Mouse (Mus musculus): ENCODE measurements around the gene Taf6. TPM values are rescaled to one million over a fixed set of nuclear protein-coding genes. Genes with fewer than 3 reads are reported as not detected.

Gene Taf6
- polyA plus RNA-seq, 1 experiment from 2014 or later, result 74.9 TPM

GRCm38 (mm10) chr5:138160842-138161665, 26.2 kb downstream of the Taf6 start, which contains the start of gene Cops6:
Gene Cops6, plus strand, starts transcription at chr5:138161071.
- peaks cover 13% of the 10 kb centered on the region for H3K36me3 ChIP-seq (ENCODE audit: control insufficient read depth, insufficient read depth, low read length)
- ATAC-seq (ENCODE audit: insufficient read depth, low FRiP score), result peak; percentile 96
- peak within 1 kb of the TSS; percentile 26 for H3K27ac ChIP-seq (ENCODE audit: low read length)
- peak within 1 kb of the TSS; percentile 77 for H3K4me2 ChIP-seq (ENCODE audit: low read depth, low read length)
- H3K4me3 ChIP-seq (replicated peaks; ENCODE audit: low read length), result peak within 1 kb of the TSS; percentile 74
- H3K4me1 ChIP-seq (ENCODE audit: control insufficient read depth, insufficient read depth, low read length), result peaks cover 11% of the 10 kb centered on the region; the same call in 1 of the 2 replicates
- H3K9ac ChIP-seq (ENCODE audit: low read length), result peak within 1 kb of the TSS; percentile 82
- under 1% methylated on average over 42 of the region's 42 CpGs for WGBS
- no peaks in the 10 kb centered on the region for H3K9me3 ChIP-seq (replicated peaks; ENCODE audit: control insufficient read depth, low read length)
- H3K27me3 ChIP-seq (ENCODE audit: control insufficient read depth, insufficient read depth, low read length), result no peaks in the 10 kb centered on the region

GRCm38 (mm10) chr5:138160224-138160762, 27.0 kb downstream of the Taf6 start:
- H3K27ac ChIP-seq (ENCODE audit: low read length), result no peak overlapping the region
- H3K4me1 ChIP-seq (ENCODE audit: control insufficient read depth, insufficient read depth, low read length), result peaks cover 11% of the 10 kb centered on the region; the same call in 1 of the 2 replicates
- peak overlapping the region; percentile 74 for H3K4me3 ChIP-seq (replicated peaks; ENCODE audit: low read length)
- ATAC-seq (ENCODE audit: insufficient read depth, low FRiP score), result no peak
- H3K9ac ChIP-seq (ENCODE audit: low read length), result peak overlapping the region; percentile 82
- peak overlapping the region; percentile 55 for H3K4me2 ChIP-seq (ENCODE audit: low read depth, low read length)
- H3K9me3 ChIP-seq (replicated peaks; ENCODE audit: control insufficient read depth, low read length), result no peaks in the 10 kb centered on the region
- no peaks in the 10 kb centered on the region for H3K27me3 ChIP-seq (ENCODE audit: control insufficient read depth, insufficient read depth, low read length)
- WGBS, result 62% methylated on average over 7 of the region's 7 CpGs
- H3K36me3 ChIP-seq (ENCODE audit: control insufficient read depth, insufficient read depth, low read length), result peaks cover 6% of the 10 kb centered on the region

GRCm38 (mm10) chr5:138155443-138155976, 31.7 kb downstream of the Taf6 start, which contains the start of gene Zfp113:
Gene Zfp113, minus strand, starts transcription at chr5:138155744.
- WGBS, result under 1% methylated on average over 31 of the region's 31 CpGs

GRCm38 (mm10) chr5:138154390-138154789, 32.9 kb downstream of the Taf6 start:
- H3K9ac ChIP-seq (ENCODE audit: low read length), result peak overlapping the region; percentile 89; the same call in 1 of the 2 replicates
- ATAC-seq (ENCODE audit: insufficient read depth, low FRiP score), result no peak
- H3K27ac ChIP-seq (ENCODE audit: low read length), result no peak overlapping the region
- peak overlapping the region; percentile 74 for H3K4me3 ChIP-seq (replicated peaks; ENCODE audit: low read length)
- H3K4me2 ChIP-seq (ENCODE audit: low read depth, low read length), result peak overlapping the region; percentile 77
- peaks cover 12% of the 10 kb centered on the region; the same call in 1 of the 2 replicates for H3K36me3 ChIP-seq (ENCODE audit: control insufficient read depth, insufficient read depth, low read length)
- WGBS, result 62% methylated on average over 3 of the region's 3 CpGs
- H3K9me3 ChIP-seq (replicated peaks; ENCODE audit: control insufficient read depth, low read length), result no peaks in the 10 kb centered on the region
- no peaks in the 10 kb centered on the region; the same call in 1 of the 2 replicates for H3K4me1 ChIP-seq (ENCODE audit: control insufficient read depth, insufficient read depth, low read length)
- no peaks in the 10 kb centered on the region for H3K27me3 ChIP-seq (ENCODE audit: control insufficient read depth, insufficient read depth, low read length)

More at GRCm38 (mm10) chr5:138155443-138155976, 31.7 kb downstream of the Taf6 start, which contains the start of gene Zfp113:
- Histone ChIP-seq H3K4me3 (replicated peaks; ENCODE audit: low read length) (peak within 1 kb of the TSS; percentile 74), H3K4me2 (ENCODE audit: low read depth, low read length) (peak within 1 kb of the TSS; percentile 77), H3K4me1 (ENCODE audit: control insufficient read depth, insufficient read depth, low read length) (no peaks in the 10 kb centered on the region; the same call in 1 of the 2 replicates), H3K9me3 (replicated peaks; ENCODE audit: control insufficient read depth, low read length) (no peaks in the 10 kb centered on the region), H3K36me3 (ENCODE audit: control insufficient read depth, insufficient read depth, low read length) (peaks cover 9% of the 10 kb centered on the region; the same call in 1 of the 2 replicates), H3K9ac (ENCODE audit: low read length) (peak within 1 kb of the TSS; percentile 89), H3K27ac (ENCODE audit: low read length) (peak within 1 kb of the TSS; percentile 90), H3K27me3 (ENCODE audit: control insufficient read depth, insufficient read depth, low read length) (no peaks in the 10 kb centered on the region)
- ATAC-seq (ENCODE audit: insufficient read depth, low FRiP score), result peak; percentile 97

GRCm38 (mm10) chr5:138138585-138138984, 48.7 kb downstream of the Taf6 start:
- H3K36me3 ChIP-seq (ENCODE audit: control insufficient read depth, insufficient read depth, low read length), result no peaks in the 10 kb centered on the region; the same call in 1 of the 2 replicates
- H3K27ac ChIP-seq (ENCODE audit: low read length), result no peak overlapping the region
- H3K4me1 ChIP-seq (ENCODE audit: control insufficient read depth, insufficient read depth, low read length), result no peaks in the 10 kb centered on the region
- ATAC-seq (ENCODE audit: insufficient read depth, low FRiP score), result no peak
- no peaks in the 10 kb centered on the region for H3K9me3 ChIP-seq (replicated peaks; ENCODE audit: control insufficient read depth, low read length)
- H3K27me3 ChIP-seq (ENCODE audit: control insufficient read depth, insufficient read depth, low read length), result no peaks in the 10 kb centered on the region
- H3K9ac ChIP-seq (ENCODE audit: low read length), result no peak overlapping the region
- H3K4me2 ChIP-seq (ENCODE audit: low read depth, low read length), result no peak overlapping the region
- H3K4me3 ChIP-seq (replicated peaks; ENCODE audit: low read length), result no peak overlapping the region
- 77% methylated on average over 4 of the region's 4 CpGs for WGBS

GRCm38 (mm10) chr5:138137935-138138549, 49.2 kb downstream of the Taf6 start:
- H3K4me1 ChIP-seq (ENCODE audit: control insufficient read depth, insufficient read depth, low read length), result no peaks in the 10 kb centered on the region
- no peaks in the 10 kb centered on the region for H3K27me3 ChIP-seq (ENCODE audit: control insufficient read depth, insufficient read depth, low read length)
- ATAC-seq (ENCODE audit: insufficient read depth, low FRiP score), result no peak
- H3K9ac ChIP-seq (ENCODE audit: low read length), result no peak overlapping the region
- no peaks in the 10 kb centered on the region; the same call in 1 of the 2 replicates for H3K36me3 ChIP-seq (ENCODE audit: control insufficient read depth, insufficient read depth, low read length)
- no peak overlapping the region for H3K4me2 ChIP-seq (ENCODE audit: low read depth, low read length)
- no peak overlapping the region for H3K4me3 ChIP-seq (replicated peaks; ENCODE audit: low read length)
- no peaks in the 10 kb centered on the region for H3K9me3 ChIP-seq (replicated peaks; ENCODE audit: control insufficient read depth, low read length)
- 56% methylated on average over 8 of the region's 8 CpGs for WGBS
- no peak overlapping the region for H3K27ac ChIP-seq (ENCODE audit: low read length)

- Histone ChIP-seq H3K4me2 (ENCODE audit: low read depth, low read length) (no peak overlapping the region), H3K4me1 (ENCODE audit: control insufficient read depth, insufficient read depth, low read length) (no peaks in the 10 kb centered on the region), H3K9me3 (replicated peaks; ENCODE audit: control insufficient read depth, low read length) (no peaks in the 10 kb centered on the region), H3K4me3 (replicated peaks; ENCODE audit: low read length) (no peak overlapping the region), H3K27ac (ENCODE audit: low read length) (no peak overlapping the region), H3K9ac (ENCODE audit: low read length) (no peak overlapping the region), H3K36me3 (ENCODE audit: control insufficient read depth, insufficient read depth, low read length) (peaks cover 7% of the 10 kb centered on the region), H3K27me3 (ENCODE audit: control insufficient read depth, insufficient read depth, low read length) (no peaks in the 10 kb centered on the region)
- 45% methylated on average over 4 of the region's 4 CpGs for WGBS
- ATAC-seq (ENCODE audit: insufficient read depth, low FRiP score), result peak; percentile 28; the same call in 1 of the 2 replicates
Observed at GRCm38 (mm10) chr5:138137257-138137656, 50.0 kb downstream of the Taf6 start.

GRCm38 (mm10) chr5:138132425-138133064, 54.7 kb downstream of the Taf6 start:
- no peaks in the 10 kb centered on the region for H3K27me3 ChIP-seq (ENCODE audit: control insufficient read depth, insufficient read depth, low read length)

More at GRCm38 (mm10) chr5:138132425-138133064, 54.7 kb downstream of the Taf6 start:
- no peaks in the 10 kb centered on the region for H3K4me1 ChIP-seq (ENCODE audit: control insufficient read depth, insufficient read depth, low read length)
- H3K27ac ChIP-seq (ENCODE audit: low read length), result no peak overlapping the region
- no peak for ATAC-seq (ENCODE audit: insufficient read depth, low FRiP score)
- no peaks in the 10 kb centered on the region for H3K9me3 ChIP-seq (replicated peaks; ENCODE audit: control insufficient read depth, low read length)
- H3K4me2 ChIP-seq (ENCODE audit: low read depth, low read length), result no peak overlapping the region
- no peak overlapping the region for H3K4me3 ChIP-seq (replicated peaks; ENCODE audit: low read length)
- 90% methylated on average over 5 of the region's 5 CpGs for WGBS
- peaks cover 29% of the 10 kb centered on the region for H3K36me3 ChIP-seq (ENCODE audit: control insufficient read depth, insufficient read depth, low read length)
- H3K9ac ChIP-seq (ENCODE audit: low read length), result no peak overlapping the region
